Mouse (Mus musculus) liver, embryonic 14.5 days (tissue): ENCODE data around the gene Npdc1.
A peak's percentile ranks its signal among the peaks of the same experiment; 100 is the strongest.

Experiments
- CTCF ChIP-seq: IDR thresholded peaks from 2 replicates; pipeline ENCODE4 v1.5.1; 2016; ENCODE audit warnings: antibody characterized with exemption, low read depth, control low read depth
- EP300 ChIP-seq: IDR thresholded peaks from 2 replicates; pipeline ENCODE4 v1.6.1; 2016; ENCODE audit warnings: antibody characterized with exemption, low read depth

DNA sequence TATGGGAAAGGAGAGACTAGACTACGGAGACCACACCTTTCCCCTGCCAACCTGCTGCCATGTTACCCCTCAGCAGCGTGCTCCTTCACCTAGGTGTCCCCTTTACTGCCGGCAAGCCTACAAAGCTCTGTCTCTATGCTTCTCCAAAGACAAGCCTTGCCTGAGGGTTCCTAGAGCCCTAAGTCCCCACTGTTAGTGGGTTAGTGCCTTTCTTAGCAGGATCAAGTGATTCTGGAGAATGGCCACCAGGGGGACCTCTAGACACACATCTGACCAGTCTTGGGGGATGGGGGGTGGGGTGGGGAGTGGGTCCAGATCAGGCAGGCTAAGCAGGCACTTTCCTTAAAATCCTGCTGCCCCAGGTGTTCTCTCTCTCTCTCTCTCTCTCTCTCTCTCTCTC lies 22.7 kb downstream of the Npdc1 start:
- TF ChIP-seq CTCF (peak; percentile 70), EP300 (no peak)
